Mouse (Mus musculus) CD4-positive helper T cell, adult 2 months (primary cell): ENCODE measurements around the gene Pin1rt1.

Experiments
- DNase-seq: peaks from one replicate; pipeline ENCODE4 v3.0.0-alpha.2; 2012; ENCODE audit warnings: low read depth, missing footprints, low spot score

The Pin1rt1 gene

GRCm38 (mm10) chr2:104716279-104716678 is at the start of gene Pin1rt1:
Pin1rt1 (minus strand) TSS chr2:104716379.
- no peak for DNase-seq

DNA sequence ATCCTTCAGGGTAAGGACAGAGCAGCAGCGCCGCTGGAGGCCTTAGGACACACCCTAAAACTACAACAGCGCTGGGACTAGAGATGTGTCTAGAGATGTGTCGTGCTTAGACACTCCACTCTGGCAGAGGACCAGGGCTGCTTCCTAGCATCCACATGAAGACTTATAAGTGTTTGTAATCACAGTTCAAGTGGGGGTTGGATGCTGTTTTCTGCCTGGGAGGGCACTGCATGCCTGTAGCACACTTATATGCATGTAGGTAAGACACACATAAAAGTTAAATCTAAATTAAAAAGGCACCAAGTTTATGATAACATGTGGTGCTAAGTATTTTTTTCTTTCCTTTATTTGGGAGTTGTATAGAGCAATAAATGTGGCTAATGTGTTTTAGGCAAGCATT is 47.8 kb upstream of the Pin1rt1 start:
- DNase-seq: no peak

DNA sequence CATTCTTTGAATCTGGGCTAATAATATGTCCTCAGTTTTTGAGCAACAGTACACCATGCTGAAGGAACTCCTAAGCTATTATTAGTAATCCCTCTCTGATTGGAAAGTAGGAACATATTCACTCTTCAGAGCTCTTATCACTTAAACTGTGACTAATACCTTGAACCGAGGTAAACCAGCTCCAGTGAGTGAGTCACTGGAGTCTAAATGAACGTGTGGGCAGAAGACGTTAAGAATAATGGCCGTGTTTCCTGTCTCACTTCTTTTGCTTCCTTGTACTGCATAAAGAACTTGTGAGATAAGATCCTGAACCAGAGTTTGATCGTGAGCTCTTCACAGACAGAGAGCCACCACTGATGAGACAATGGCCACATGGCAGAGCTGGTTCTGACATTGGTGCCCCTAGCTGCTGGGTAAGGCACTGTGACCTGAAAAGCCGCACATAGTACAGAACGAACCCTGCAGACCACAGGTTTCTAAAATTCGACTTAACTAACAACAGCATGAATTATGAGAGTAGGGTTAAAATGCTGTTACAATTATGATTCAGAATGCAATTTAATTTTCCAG is 47.0 kb upstream of the Pin1rt1 start:
- DNase-seq: peak; percentile 42

DNA sequence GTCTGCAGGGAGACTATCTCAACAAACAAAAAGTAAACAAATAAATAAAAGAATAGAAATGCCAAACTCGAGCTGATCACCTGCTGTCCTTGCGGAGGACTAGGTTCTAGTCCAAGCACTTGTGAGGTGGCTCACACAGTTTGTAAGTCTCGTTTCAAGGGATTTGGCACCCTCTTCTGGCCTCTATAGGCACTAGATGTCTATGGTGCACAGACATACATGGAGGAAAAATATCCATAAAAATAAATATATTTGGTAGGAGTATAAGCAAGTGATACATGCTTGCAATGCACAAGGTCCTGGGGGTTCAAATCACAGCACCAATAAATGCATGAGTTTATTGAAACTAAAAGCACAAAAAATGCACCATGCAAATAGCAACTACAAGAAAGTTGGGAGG is 34.4 kb upstream of the Pin1rt1 start:
- DNase-seq: no peak

- DNase-seq: no peak
These were observed 32.5 kb upstream of the Pin1rt1 start for GRCm38 (mm10) chr2:104748652-104749183.

DNA sequence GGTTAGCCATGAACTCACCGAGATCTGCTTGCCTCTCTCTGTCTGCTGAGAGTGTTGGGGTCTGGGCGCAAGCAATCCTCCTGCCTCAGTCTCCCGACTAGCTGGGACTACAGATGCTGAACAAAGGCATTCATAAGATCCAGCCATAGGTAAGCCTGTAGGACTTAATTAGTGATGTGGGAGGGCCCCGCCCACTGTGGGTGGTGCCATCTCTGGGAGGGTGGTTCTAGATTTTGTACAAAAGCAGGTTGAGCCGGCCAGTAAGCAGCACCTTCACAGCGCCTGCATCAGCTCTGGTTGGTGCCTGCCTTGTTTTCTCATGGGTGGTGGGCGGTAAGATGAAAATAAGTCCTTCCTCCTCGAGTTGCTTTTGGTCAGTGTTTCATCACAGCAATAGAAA is 30.1 kb upstream of the Pin1rt1 start:
- DNase-seq: no peak

DNA sequence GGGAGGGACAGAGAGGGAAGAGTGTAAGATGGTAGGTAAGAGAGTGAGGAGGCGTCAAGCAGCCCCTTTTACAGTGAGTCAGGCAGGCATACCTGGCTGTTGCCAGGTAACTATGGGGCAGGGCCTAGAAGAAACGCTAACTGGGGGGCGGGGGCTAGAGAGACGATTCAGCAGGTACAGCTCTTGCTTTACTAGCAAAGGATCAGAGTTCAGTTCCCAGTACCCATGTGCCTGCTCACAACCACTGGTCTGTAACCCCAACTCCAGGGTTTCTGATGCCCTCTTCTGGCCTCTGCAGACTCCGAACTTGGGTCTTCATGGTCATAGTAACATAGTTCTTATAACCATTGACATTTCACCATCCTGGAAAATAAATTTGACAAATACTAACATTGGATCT is 27.8 kb upstream of the Pin1rt1 start:
- no peak for DNase-seq

DNA sequence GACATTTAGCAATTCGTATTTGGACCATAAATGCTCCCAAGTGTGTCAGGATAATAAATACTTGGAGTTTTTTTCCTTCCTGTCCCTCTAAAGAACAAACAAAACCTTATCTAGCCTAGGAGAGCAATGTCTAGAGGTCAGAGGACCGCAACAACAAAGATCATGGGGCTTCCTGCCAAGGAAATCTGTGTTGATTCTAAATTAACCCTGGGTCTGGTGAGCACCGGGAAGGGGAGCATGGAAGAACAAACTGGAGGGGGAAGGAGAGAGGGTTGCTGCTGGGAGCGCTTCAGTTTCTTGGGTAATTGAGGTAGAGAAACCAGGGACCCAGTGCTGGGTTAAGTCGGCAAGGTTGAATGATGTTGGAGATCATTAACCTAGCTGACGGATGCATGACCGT is 27.0 kb upstream of the Pin1rt1 start:
- no peak for DNase-seq

- peak; percentile 33 for DNase-seq
These were observed 26.5 kb upstream of the Pin1rt1 start, which contains the start of gene Depdc7 for GRCm38 (mm10) chr2:104742741-104743064. Depdc7 (minus strand) TSS chr2:104742878.

DNA sequence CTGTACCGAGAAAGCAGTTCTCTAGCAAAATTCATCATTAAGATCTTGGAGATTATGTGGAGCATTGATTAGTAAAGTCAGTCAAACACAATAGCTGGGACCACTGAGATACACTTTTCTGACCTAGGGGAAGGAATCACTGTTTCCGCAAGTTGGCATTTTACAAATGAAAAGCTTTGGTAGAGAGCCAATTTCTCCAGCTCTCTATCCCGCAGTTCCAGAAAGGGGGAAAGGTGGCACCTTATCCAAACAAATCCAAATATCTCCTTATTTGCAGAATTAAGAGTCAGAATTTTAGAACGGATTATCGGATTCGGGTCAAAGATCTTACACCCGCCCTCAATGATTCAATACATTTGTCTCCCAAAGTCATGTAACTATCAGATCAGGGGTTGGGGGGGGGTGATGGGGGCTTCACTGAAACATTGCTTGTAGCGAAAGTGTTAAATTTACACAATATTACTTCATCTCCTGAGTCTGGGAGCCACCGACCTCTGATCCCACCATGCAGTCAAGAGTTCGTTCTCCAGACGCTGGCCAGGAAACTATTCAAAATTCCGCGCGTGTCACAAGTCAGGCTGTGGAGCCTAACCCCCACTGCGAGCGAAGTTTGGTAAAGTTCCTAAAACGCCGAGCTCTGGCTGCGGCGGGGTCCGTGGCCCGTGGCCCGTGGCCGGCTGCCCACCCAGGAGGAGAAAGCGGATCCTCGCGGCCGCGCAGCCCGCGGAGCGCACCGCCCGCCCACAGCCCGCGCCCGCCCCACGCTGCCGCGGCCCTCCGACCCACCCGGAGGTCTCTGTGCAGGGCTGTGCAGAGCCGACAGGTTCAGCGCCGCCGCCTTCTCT is 25.9 kb upstream of the Pin1rt1 start:
- DNase-seq: no peak

DNA sequence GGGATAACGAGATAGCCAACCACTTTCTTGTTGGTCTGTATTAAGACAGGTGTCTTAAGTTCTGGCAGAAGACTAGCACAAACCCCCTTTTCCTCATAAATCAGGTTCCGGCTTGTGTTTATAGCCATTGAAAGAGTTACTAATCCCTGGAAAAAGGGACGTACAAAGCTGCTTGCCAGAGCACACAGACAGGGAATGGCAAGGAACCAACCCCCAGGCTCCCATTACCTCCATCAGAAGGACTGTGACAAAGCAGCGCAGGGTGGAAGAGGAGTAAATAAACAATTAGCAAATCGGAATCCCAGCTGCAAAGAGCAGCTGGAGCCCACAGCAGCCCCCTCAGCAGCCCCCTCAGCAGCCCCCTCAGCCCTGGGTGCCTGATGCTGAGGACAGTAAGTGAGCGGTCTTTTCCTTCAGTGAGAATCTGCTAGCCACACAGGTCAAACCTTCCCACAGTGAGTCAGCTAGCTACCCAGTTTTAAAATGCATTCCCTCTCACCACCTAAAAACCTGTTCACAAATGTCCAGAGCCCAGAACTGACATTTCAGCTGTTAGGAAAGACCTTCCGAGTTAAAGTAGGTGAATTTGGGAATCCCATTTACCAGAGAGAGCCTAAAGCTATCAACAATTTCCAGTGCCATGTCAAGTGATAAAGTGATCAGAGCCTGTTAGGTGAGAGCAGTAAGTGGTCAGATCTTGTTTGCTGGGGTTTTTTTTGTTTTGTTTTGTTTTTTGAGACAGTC is 25.0 kb upstream of the Pin1rt1 start:
- DNase-seq: no peak

DNA sequence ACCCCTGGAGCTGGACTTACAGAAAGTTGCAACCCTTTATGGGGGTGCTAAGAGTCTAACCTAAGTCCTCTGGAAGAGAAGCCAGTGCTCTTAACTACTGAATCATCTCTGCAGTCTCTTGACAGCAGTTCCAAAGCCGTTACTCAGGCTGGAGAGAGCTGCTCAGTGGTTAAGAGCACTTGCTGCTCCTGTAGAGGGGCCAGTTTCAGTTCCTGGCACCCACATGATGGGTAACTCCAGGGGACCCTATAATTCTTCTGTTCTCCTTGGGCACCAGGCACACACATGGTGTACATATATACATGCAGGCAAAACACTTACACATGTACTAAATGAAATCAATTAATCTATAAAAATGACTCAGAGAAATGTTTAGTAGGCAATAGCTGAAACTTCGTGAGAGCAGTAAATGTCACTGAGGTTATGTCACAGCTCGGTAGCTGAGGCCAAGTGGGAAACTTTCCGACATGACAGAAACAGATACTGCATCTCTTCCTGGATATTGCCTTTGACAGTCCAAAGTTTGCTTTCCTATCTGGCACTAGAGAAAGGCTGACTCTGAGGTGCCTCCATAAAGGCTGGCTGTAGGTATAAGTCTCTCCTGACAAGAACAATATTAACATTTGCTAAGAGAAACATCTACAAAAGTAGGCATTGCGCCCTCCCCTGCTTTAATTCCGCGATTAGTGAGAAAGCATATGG is 24.2 kb upstream of the Pin1rt1 start:
- DNase-seq: no peak

GRCm38 (mm10) chr2:104739691-104740090 is 23.5 kb upstream of the Pin1rt1 start:
- no peak for DNase-seq

GRCm38 (mm10) chr2:104736241-104736640 is 20.1 kb upstream of the Pin1rt1 start:
- no peak for DNase-seq

DNA sequence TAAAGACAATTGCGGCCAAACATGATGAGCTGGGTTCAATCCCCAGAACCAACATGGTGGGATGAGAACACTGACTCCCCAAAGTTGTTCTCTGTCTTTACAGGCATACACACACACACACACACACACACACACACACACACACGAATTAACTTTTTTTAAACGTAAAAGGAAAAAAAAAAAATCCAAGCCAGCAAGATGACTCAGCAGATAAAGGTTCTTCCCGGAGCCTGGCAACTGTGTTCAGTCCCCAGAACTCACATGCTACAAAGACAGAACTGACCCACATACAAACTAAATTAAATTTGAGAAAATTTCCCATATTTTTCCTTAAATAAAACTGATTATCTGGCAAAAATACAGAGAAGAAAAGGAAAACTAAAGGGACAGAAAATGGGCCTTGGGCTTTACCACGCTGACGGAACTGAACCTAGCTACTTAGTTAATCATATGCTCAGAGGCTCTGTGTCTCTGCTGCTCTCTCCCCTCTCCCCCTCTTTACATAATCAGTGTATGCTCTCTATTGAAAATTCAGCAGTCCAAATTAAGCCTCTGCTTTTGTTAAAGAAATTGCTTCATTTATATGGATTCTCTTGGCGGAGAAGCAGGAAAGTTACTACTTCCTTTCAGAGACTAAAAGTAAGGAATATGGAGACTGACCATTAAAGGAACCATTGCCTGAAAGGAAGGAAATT is 16.5 kb upstream of the Pin1rt1 start:
- DNase-seq: no peak

GRCm38 (mm10) chr2:104732033-104732444 is 15.9 kb upstream of the Pin1rt1 start:
- DNase-seq: no peak

DNA sequence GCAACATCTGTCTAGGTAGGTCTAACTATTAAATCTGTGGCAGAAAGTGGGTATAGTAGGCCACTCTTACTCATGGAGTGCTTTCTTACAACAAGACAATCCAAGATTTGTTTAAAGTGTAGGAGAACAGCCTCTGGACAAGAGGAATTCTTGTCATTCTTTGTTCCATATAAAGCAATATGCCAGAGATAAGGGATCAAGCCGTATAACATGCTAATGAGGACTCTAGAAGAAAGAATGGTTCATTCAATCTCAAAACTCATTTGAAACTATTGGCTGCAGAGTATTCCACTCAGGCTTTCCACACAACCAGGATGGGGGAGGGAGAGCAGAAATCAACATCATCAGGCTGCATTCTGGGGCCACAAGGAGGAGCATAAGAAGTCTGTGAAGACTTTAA is 11.2 kb upstream of the Pin1rt1 start:
- no peak for DNase-seq

- DNase-seq: no peak
These were observed 5.8 kb upstream of the Pin1rt1 start for GRCm38 (mm10) chr2:104722021-104722420.

GRCm38 (mm10) chr2:104717827-104718226 is 1.6 kb upstream of the Pin1rt1 start:
- no peak for DNase-seq

DNA sequence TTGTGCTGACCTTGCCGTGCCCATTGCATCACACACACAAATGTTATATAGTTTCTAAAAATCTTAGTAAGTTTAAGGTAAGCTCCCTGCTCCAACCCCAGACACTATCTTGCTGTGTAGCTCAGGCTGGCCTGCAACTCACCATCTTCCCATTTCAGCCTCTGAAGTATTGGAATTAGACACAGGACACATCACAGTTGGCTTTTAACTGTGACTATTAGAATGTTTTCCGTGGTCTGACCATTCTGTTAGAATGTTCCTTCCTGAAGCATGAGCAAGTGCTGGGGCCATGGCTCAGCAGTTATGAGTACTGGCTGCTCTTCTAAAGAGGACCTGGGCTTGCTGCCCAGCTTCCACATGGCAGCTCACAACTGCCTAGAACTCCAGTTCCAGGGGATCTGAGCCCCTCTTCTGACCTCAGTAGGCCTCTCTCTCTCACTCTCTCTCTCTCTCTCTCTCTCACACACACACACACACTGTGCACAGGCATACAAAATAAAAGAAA is 1.1 kb upstream of the Pin1rt1 start:
- DNase-seq: no peak

- DNase-seq: no peak
These were observed 1.9 kb downstream of the Pin1rt1 start for GRCm38 (mm10) chr2:104714254-104714691.
